Mouse (Mus musculus) lung, adult 2 months (tissue): ENCODE measurements at regions not wholly inside any gene's neighbourhood (a gene's known extent, or its start where the extent isn't known, plus 50 kb on each side); places are given as distances from the start of the nearest gene placed in this dataset.

Experiments used
- DNase-seq: peaks from one replicate; pipeline ENCODE4 v3.0.0; 2022
- H3K4me1 ChIP-seq: fragments of 200-500 bp; 2 replicates; pipeline ENCODE4 v1.6.1; 2011; ENCODE audit warnings: low read length; ENCODE audit not compliant: control insufficient read depth, insufficient read depth
- H3K4me3 ChIP-seq: fragments of 200-500 bp; replicated peaks from 2 replicates; pipeline ENCODE3; 2011; ENCODE audit warnings: low read depth, mild to moderate bottlenecking, control low read depth, low read length; ENCODE audit errors: extremely low read depth
- CTCF ChIP-seq: fragments of 200-500 bp; IDR thresholded peaks from 2 replicates; pipeline ENCODE4 v1.5.1; 2011; ENCODE audit warnings: mild to moderate bottlenecking, low read length, control low read depth; ENCODE audit not compliant: insufficient read depth
- POLR2A ChIP-seq: fragments of 200-500 bp; IDR thresholded peaks from 2 replicates; pipeline ENCODE4 v1.6.1; 2011; ENCODE audit warnings: low read depth, mild to moderate bottlenecking, control low read depth, low read length, borderline replicate concordance; ENCODE audit errors: extremely low read depth
- WGBS: fragments of 180-500 bp; shearing (Covaris S2); methylation state at CpG from one replicate; pipeline ENCODE4 v1.1.7; 2018; 5-methylcytosine and 5-hydroxymethylcytosine counted together

- H3K4me3 ChIP-seq, result no peak overlapping the region
- H3K4me1 ChIP-seq, result no peaks in the 10 kb centered on the region
- TF ChIP-seq CTCF (no peak), POLR2A (no peak)
- DNase-seq, result no peak
- 83% methylated on average over 4 of the region's 4 CpGs for WGBS
These were observed 345.2 kb upstream of the Trib2 start for GRCm38 (mm10) chr12:16161947-16162346.

- WGBS, result 69% methylated on average over 7 of the region's 7 CpGs
- TF ChIP-seq POLR2A (no peak), CTCF (no peak)
- Histone ChIP-seq H3K4me3 (no peak overlapping the region), H3K4me1 (no peaks in the 10 kb centered on the region)
- no peak for DNase-seq
These were observed 341.2 kb upstream of the Trib2 start for GRCm38 (mm10) chr12:16157896-16158295.

DNA sequence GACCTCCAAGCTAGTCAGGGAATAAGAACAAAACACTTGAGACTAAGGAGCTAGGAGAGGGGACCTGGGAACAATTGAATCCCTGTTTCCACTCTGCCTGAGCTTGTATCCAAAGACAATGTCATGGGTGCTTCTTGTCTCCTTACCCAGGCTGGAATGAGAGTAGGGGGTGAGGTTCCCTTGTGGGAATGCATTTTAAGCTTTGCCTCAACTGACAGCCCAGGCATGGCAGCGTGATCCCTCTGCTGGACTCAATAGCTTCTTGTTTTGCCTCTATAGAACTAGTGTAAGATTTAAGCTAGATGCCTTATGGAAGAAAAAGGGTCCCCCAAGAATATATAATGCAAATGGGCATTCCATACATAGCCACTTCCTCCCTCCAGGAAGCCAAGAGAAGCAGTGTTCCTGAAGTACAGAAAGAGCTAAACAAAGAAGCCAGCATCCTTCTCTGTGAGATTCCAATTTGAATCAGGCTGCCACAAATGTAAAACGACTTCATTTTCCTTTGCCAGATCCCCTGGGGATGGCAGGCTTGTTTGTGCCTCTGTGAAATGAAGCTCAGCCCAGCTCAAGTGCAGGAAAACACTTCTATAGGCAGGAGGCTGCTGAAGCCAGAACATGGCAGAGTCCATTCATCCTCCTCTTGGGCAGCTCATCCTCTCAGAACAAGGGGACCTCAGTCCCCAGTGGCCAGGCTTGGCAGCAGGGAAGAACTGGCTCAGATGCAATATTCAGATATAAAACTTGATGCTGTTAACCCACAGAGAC, 339.3 kb upstream of the Trib2 start:
- DNase-seq, result no peak
- H3K4me1 ChIP-seq, result no peaks in the 10 kb centered on the region
- no peak for TF ChIP-seq CTCF
- TF ChIP-seq POLR2A, result no peak
- H3K4me3 ChIP-seq, result no peak overlapping the region
- WGBS, result 41% methylated on average over 2 of the region's 2 CpGs

DNA sequence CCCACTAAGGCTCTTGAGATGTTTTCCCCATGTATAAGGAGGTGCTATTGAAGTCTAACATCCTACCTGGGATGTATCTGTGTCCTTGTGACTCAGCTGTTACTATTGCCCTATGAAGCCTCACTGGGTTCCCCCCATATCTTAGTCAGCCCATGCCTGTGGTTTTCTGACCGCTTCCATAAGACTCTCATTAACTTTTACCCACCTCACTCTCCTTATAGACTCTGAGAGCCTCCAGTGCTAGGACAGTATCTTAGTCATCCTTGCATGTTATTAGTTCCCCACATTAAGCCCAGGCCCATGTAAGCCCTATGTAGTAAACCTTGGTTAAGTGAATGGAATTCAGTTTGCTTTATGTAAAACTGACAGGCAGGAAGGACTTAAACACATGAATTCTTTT, 337.5 kb upstream of the Trib2 start:
- 96% methylated on average over 1 of the region's 1 CpGs for WGBS
- no peak for DNase-seq
- H3K4me1 ChIP-seq, result no peaks in the 10 kb centered on the region
- H3K4me3 ChIP-seq, result no peak overlapping the region
- TF ChIP-seq POLR2A, result no peak
- TF ChIP-seq CTCF, result no peak

GRCm38 (mm10) chr12:16152108-16152507, 335.4 kb upstream of the Trib2 start:
- DNase-seq, result no peak
- TF ChIP-seq POLR2A, result no peak
- no peak for TF ChIP-seq CTCF
- Histone ChIP-seq H3K4me3 (no peak overlapping the region), H3K4me1 (no peaks in the 10 kb centered on the region)
- WGBS, result 79% methylated on average over 11 of the region's 11 CpGs

DNA sequence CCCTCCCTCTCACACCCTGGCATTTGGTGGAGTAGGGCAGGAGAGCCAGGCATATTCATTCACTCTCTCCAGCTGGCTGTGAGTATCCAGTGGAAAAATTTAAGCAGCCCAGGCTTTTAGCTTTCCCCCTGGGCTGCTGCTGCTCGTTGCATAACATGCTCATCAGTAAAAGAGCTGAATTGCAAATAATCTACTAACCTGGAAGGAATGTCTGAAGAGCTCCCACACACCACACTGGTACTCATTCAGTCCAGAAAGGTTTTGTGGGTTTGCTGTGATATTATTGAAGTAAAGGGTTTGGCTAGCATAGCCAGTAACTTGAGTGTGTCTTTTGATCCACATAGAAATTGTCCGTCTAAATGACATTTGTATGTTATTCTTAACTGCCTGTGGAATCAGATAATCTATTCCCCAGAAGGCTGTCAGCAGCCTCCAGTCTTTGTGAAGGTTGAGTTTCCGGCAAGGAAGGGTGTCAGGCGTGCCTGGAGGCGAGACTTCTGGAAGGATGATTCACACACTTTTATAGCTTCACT, 334.5 kb upstream of the Trib2 start:
- 38% methylated on average over 5 of the region's 5 CpGs for WGBS
- no peak overlapping the region for H3K4me3 ChIP-seq
- H3K4me1 ChIP-seq, result no peaks in the 10 kb centered on the region
- TF ChIP-seq CTCF (no peak), POLR2A (no peak)
- no peak for DNase-seq

GRCm38 (mm10) chr12:16146919-16147318, 330.2 kb upstream of the Trib2 start:
- Histone ChIP-seq H3K4me1 (no peaks in the 10 kb centered on the region), H3K4me3 (no peak overlapping the region)
- no peak for DNase-seq
- WGBS, result 67% methylated on average over 2 of the region's 2 CpGs
- TF ChIP-seq POLR2A, result no peak
- no peak for TF ChIP-seq CTCF

DNA sequence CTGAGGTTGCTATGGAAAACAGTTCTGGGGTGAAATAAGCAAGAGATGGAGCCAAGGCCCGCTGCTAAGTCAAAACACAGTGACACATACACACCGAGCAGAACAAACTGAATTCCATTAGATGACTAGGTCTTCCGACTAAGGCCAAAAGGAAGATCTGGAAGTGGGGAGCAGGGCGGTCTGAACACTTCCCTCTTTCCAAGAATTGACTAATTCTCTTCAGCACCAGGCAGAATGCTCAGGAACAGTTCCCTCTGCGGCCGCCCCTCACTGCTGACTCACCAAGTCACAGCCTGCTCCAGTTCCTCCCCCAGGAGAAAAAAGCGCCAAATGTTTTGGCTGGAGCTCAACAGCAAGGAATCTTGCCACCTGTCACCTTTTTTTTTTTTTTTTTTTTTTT, 328.9 kb upstream of the Trib2 start:
- DNase-seq, result no peak
- H3K4me3 ChIP-seq, result no peak overlapping the region
- WGBS, result 56% methylated on average over 7 of the region's 7 CpGs
- no peak for TF ChIP-seq CTCF
- no peak for TF ChIP-seq POLR2A
- no peaks in the 10 kb centered on the region for H3K4me1 ChIP-seq

DNA sequence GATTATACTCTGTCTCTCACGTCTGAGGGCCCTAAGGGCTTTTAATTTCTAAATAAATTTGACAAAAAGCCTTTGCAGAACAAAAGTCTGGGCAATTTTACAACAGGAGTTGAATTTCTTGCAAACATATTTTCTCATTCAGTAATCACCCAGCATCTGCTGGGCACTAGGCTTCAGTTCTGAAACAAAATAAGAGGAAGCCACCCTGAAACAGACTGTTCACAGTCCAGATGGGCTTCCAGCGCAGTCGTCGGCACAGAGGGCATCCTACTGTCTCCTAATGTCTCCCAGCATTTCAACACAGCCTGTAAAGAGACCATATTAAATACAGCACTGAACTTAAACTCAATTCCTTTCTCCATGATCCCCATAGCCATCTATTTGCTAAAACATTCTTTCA, 324.5 kb upstream of the Trib2 start:
- DNase-seq, result no peak
- Histone ChIP-seq H3K4me3 (no peak overlapping the region), H3K4me1 (no peaks in the 10 kb centered on the region)
- 79% methylated on average over 4 of the region's 4 CpGs for WGBS
- no peak for TF ChIP-seq CTCF
- TF ChIP-seq POLR2A, result no peak

DNA sequence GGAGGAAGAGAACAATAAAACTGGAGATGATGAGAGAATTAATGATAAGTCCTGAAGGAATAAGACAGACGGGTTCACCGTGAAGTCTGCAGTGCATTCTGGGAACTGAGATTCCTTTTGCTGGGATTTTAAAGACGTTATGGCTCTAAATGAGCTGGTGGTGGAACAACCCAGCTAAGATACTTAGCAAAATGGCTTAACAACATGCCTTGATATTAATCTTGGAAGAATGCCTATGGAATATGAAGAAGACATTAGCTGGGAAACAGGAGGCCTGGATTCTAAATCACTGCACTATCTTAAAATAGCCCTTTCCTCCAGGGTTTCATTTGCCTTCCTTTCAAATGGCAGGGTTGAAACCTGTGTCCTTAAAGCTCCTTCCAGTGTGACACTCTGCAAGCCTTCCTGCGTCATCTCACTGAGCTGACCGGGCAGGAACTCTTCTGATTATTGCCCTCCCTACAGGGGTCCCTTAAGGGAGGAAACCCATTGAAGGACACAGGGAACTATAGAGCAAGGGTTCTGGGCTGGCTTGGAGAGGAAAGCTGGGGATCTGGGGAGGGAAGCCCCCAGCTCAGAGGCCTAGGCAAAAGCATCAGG, 323.9 kb upstream of the Trib2 start:
- no peak overlapping the region for H3K4me3 ChIP-seq
- TF ChIP-seq CTCF, result no peak
- WGBS, result 79% methylated on average over 5 of the region's 5 CpGs
- H3K4me1 ChIP-seq, result no peaks in the 10 kb centered on the region
- DNase-seq, result no peak
